Mouse (Mus musculus) kidney, postnatal 0 days (tissue): ENCODE data around the gene Klk15. TPM values are rescaled to one million over a fixed set of nuclear protein-coding genes. Genes with fewer than 3 reads are reported as not detected.
"Not testable (repeated sequence)": the region's sequence is repeated elsewhere in the genome, so short reads cannot be mapped to it uniquely, and the experiment has no call there.

ENCODE experiments used
- ATAC-seq: fragments of 200-750 bp; cut with Nextera tagmentation; replicated peaks from 2 replicates; pipeline ENCODE4 v1.8.0; 2017; ENCODE audit warnings: low read depth, moderate number of reproducible peaks, moderate TSS enrichment, moderate library complexity; ENCODE audit not compliant: low FRiP score
- DNase-seq: peaks from one replicate; pipeline ENCODE4 v3.0.0-alpha.2; 2016; ENCODE audit warnings: low spot score
- H3K27ac ChIP-seq: fragments of 300-500 bp; sonication (generic); 2 replicates; pipeline ENCODE4 v1.5.1; 2014; ENCODE audit warnings: mild to moderate bottlenecking
- H3K27me3 ChIP-seq: fragments of 300-500 bp; sonication (generic); 2 replicates; pipeline ENCODE4 v1.6.1; 2014; ENCODE audit warnings: low read length, mixed read lengths; ENCODE audit not compliant: insufficient read depth
- H3K36me3 ChIP-seq: fragments of 300-500 bp; sonication (generic); 2 replicates; pipeline ENCODE4 v1.6.1; 2014; ENCODE audit warnings: low read length, mixed read lengths; ENCODE audit not compliant: insufficient read depth
- H3K4me1 ChIP-seq: fragments of 300-500 bp; sonication (generic); replicated peaks from 2 replicates; pipeline ENCODE4 v1.6.1; 2014; ENCODE audit warnings: antibody characterized with exemption, low read length, mixed read lengths; ENCODE audit not compliant: insufficient read depth
- H3K4me2 ChIP-seq: fragments of 300-500 bp; sonication (generic); 2 replicates; pipeline ENCODE4 v1.6.1; 2014; ENCODE audit warnings: mild to moderate bottlenecking, low read length, moderate library complexity, mixed read lengths
- H3K4me3 ChIP-seq: fragments of 300-500 bp; sonication (generic); replicated peaks from 2 replicates; pipeline ENCODE4 v1.5.1; 2014; ENCODE audit warnings: low read depth, low read length
- H3K9ac ChIP-seq: fragments of 300-500 bp; sonication (generic); 2 replicates; pipeline ENCODE4 v1.6.1; 2014; ENCODE audit warnings: low read depth, low read length
- H3K9me3 ChIP-seq: fragments of 300-500 bp; sonication (generic); replicated peaks from 2 replicates; pipeline ENCODE4 v1.6.1; 2016; ENCODE audit warnings: low read length, inconsistent platforms, mixed read lengths
- CTCF ChIP-seq: IDR thresholded peaks from 2 replicates; pipeline ENCODE4 v1.5.1; 2016; ENCODE audit warnings: antibody characterized with exemption, low read depth, mild to moderate bottlenecking, moderate library complexity
- WGBS: fragments of 180-500 bp; shearing (Covaris S2); extraction: QIAGEN DNeasy Blood & Tissue Kit; methylation state at CpG from one replicate; pipeline ENCODE4 v1.1.7; 2014; 5-methylcytosine and 5-hydroxymethylcytosine counted together
- polyA plus RNA-seq: library from polyadenylated mRNA; unstranded; fragments of >200 nt; fragmentation: Nextera tagmentation; extraction: Ambion mirVana; gene quantifications from 2 replicates; pipeline ENCODE4 v1.2.1, GENCODE M21; 2015

Gene Klk15
- polyA plus RNA-seq, 1 experiment from 2014 or later, result not detected

- H3K9ac ChIP-seq, result no peak within 1 kb of the TSS
- no peak for ATAC-seq
- no peaks in the 10 kb centered on the region for H3K4me1 ChIP-seq
Measured at GRCm38 (mm10) chr7:43966451-43966850, 32.9 kb downstream of the Klk15 start, which contains the start of gene Klk1b1. Gene Klk1b1 (plus strand): TSS chr7:43966751.

GRCm38 (mm10) chr7:43967058-43967457, 33.5 kb downstream of the Klk15 start:
- Histone ChIP-seq H3K27me3 (no peaks in the 10 kb centered on the region), H3K27ac (no peak overlapping the region), H3K4me1 (no peaks in the 10 kb centered on the region), H3K9me3 (no peaks in the 10 kb centered on the region), H3K36me3 (no peaks in the 10 kb centered on the region), H3K4me3 (no peak overlapping the region), H3K4me2 (no peak overlapping the region), H3K9ac (no peak overlapping the region)
- ATAC-seq, result no peak
- DNase-seq, result no peak
- TF ChIP-seq CTCF, result no peak
- WGBS, result 75% methylated on average over 3 of the region's 3 CpGs

More at GRCm38 (mm10) chr7:43966451-43966850, 32.9 kb downstream of the Klk15 start, which contains the start of gene Klk1b1:
- no peak for TF ChIP-seq CTCF
- Histone ChIP-seq H3K36me3 (no peaks in the 10 kb centered on the region), H3K4me3 (no peak within 1 kb of the TSS), H3K27ac (no peak within 1 kb of the TSS), H3K9me3 (no peaks in the 10 kb centered on the region), H3K4me2 (no peak within 1 kb of the TSS), H3K27me3 (no peaks in the 10 kb centered on the region)
- DNase-seq, result no peak
- WGBS, result 65% methylated on average over 3 of the region's 3 CpGs

- no peak overlapping the region for H3K27ac ChIP-seq
- H3K9me3 ChIP-seq, result no peaks in the 10 kb centered on the region
- no peak for ATAC-seq
- DNase-seq, result no peak
- 87% methylated on average over 2 of the region's 2 CpGs for WGBS
- H3K4me3 ChIP-seq, result no peak overlapping the region
- no peak for TF ChIP-seq CTCF
- no peaks in the 10 kb centered on the region for H3K36me3 ChIP-seq
- no peaks in the 10 kb centered on the region for H3K27me3 ChIP-seq
- H3K9ac ChIP-seq, result no peak overlapping the region
- H3K4me1 ChIP-seq, result no peaks in the 10 kb centered on the region
- H3K4me2 ChIP-seq, result no peak overlapping the region
Measured at GRCm38 (mm10) chr7:43967612-43968011, 34.1 kb downstream of the Klk15 start.

- ATAC-seq, H3K27me3 ChIP-seq, H3K9ac ChIP-seq, H3K4me1 ChIP-seq, H3K9me3 ChIP-seq, H3K27ac ChIP-seq, DNase-seq, H3K4me3 ChIP-seq, H3K36me3 ChIP-seq, H3K4me2 ChIP-seq: not testable (repeated sequence)
- 77% methylated on average over 1 of the region's 1 CpGs for WGBS
Measured at GRCm38 (mm10) chr7:43975761-43976160, 42.2 kb downstream of the Klk15 start, which contains the start of gene Klk1b9. Gene Klk1b9 (plus strand): TSS chr7:43976061.

- TF ChIP-seq CTCF, result no peak
- Histone ChIP-seq H3K4me1 (no peaks in the 10 kb centered on the region), H3K4me3 (no peak overlapping the region), H3K9ac (no peak overlapping the region), H3K27me3 (no peaks in the 10 kb centered on the region), H3K9me3 (no peaks in the 10 kb centered on the region), H3K27ac (no peak overlapping the region), H3K36me3 (no peaks in the 10 kb centered on the region), H3K4me2 (no peak overlapping the region)
- no peak for DNase-seq
- ATAC-seq, result no peak
Measured at GRCm38 (mm10) chr7:43985657-43986056, 52.1 kb downstream of the Klk15 start.

Other genes starting within 250 kb of the Klk15 start
- gene Klk14, start 243.3 kb upstream of the Klk15 start, polyA plus RNA-seq, result not detected in 2 replicates
- 0.14 and 0.17 TPM in 2 replicates for gene Klk13, start 221.2 kb upstream of the Klk15 start, polyA plus RNA-seq
- not detected in 2 replicates for gene Klk12, start 164.8 kb upstream of the Klk15 start, polyA plus RNA-seq
- gene Klk11, start 159.1 kb upstream of the Klk15 start, polyA plus RNA-seq, result 0.18 TPM in 1 of 2 replicates, not detected in the other
- gene Klk10, start 152.7 kb upstream of the Klk15 start, polyA plus RNA-seq, result 0.46 and 0.51 TPM in 2 replicates
- 0.08 and 0.18 TPM in 2 replicates for gene Klk9, start 141.8 kb upstream of the Klk15 start, polyA plus RNA-seq
- 23.1 and 26.8 TPM in 2 replicates for gene Klk8, start 136.2 kb upstream of the Klk15 start, polyA plus RNA-seq
- gene Klk7, start 122.4 kb upstream of the Klk15 start, polyA plus RNA-seq, result 0.14 TPM in 1 of 2 replicates, not detected in the other
- not detected in 2 replicates for gene Klk6, start 109.2 kb upstream of the Klk15 start, polyA plus RNA-seq
- gene Klk5, start 91.8 kb upstream of the Klk15 start, polyA plus RNA-seq, result not detected in 2 replicates
- not detected in 2 replicates for gene Klk4, start 52.6 kb upstream of the Klk15 start, polyA plus RNA-seq
- gene Klk1b8, start 16.9 kb downstream of the Klk15 start, polyA plus RNA-seq, result 0.18 and 0.75 TPM in 2 replicates
- not detected in 2 replicates for gene Klk1b1, start 33.0 kb downstream of the Klk15 start, polyA plus RNA-seq
- gene Klk1b9, start 42.3 kb downstream of the Klk15 start, polyA plus RNA-seq, result 0.39 and 0.47 TPM in 2 replicates
- gene Klk1b11, start 62.1 kb downstream of the Klk15 start, polyA plus RNA-seq, result 0.22 TPM in 2 replicates
- not detected in 2 replicates for gene Klk1b26, start 78.4 kb downstream of the Klk15 start, polyA plus RNA-seq
- gene Klk1b27, start 118.5 kb downstream of the Klk15 start, polyA plus RNA-seq, result 0.22 TPM in 1 of 2 replicates, not detected in the other
- gene Klk1b21, start 168.6 kb downstream of the Klk15 start, polyA plus RNA-seq, result not detected in 2 replicates
- gene Klk1b22, start 178.9 kb downstream of the Klk15 start, polyA plus RNA-seq, result 0.18 TPM in 1 of 2 replicates, not detected in the other
- not detected in 2 replicates for gene Klk1b16, start 203.0 kb downstream of the Klk15 start, polyA plus RNA-seq